Mouse (Mus musculus): ENCODE data around the gene Gm13288. TPM values are rescaled to one million over a fixed set of nuclear protein-coding genes. Genes with fewer than 3 reads are reported as not detected.
"Not testable (repeated sequence)": the region's sequence is repeated elsewhere in the genome, so short reads cannot be mapped to it uniquely, and the experiment has no call there.

Gene Gm13288
- polyA plus RNA-seq, 1 experiment from 2014 or later = not detected

- not testable (repeated sequence) for H3K27me3 ChIP-seq (ENCODE audit: insufficient read depth, poor library complexity, severe bottlenecking); H3K4me3 ChIP-seq; H3K9me3 ChIP-seq; H3K27ac ChIP-seq; H3K4me1 ChIP-seq; DNase-seq (ENCODE audit: low spot score); H3K36me3 ChIP-seq
Observed at GRCm38 (mm10) chr4:88827116-88827515, 21.8 kb downstream of the Gm13288 start, which contains the start of gene Ifna6. TSS of gene Ifna6 (plus strand) at chr4:88827416.

- H3K4me3 ChIP-seq = no peak overlapping the region
- no peaks in the 10 kb centered on the region for H3K27me3 ChIP-seq (ENCODE audit: insufficient read depth, poor library complexity, severe bottlenecking)
- H3K9me3 ChIP-seq = no peaks in the 10 kb centered on the region
- H3K27ac ChIP-seq = no peak overlapping the region
- H3K4me1 ChIP-seq = no peaks in the 10 kb centered on the region
- DNase-seq (ENCODE audit: low spot score) = no peak
- 15% methylated on average over 4 of the region's 4 CpGs for WGBS
- H3K36me3 ChIP-seq = no peaks in the 10 kb centered on the region
Observed at GRCm38 (mm10) chr4:88830523-88830922, 25.2 kb downstream of the Gm13288 start.

GRCm38 (mm10) chr4:88835225-88835624 lies 29.9 kb downstream of the Gm13288 start, which contains the start of gene Ifna5:
TSS of gene Ifna5 (plus strand) at chr4:88835525.
- H3K36me3 ChIP-seq; DNase-seq (ENCODE audit: low spot score); H3K4me1 ChIP-seq; H3K27ac ChIP-seq; H3K9me3 ChIP-seq; H3K27me3 ChIP-seq (ENCODE audit: insufficient read depth, poor library complexity, severe bottlenecking); H3K4me3 ChIP-seq: not testable (repeated sequence)
- WGBS = 81% methylated on average over 1 of the region's 1 CpGs

DNA sequence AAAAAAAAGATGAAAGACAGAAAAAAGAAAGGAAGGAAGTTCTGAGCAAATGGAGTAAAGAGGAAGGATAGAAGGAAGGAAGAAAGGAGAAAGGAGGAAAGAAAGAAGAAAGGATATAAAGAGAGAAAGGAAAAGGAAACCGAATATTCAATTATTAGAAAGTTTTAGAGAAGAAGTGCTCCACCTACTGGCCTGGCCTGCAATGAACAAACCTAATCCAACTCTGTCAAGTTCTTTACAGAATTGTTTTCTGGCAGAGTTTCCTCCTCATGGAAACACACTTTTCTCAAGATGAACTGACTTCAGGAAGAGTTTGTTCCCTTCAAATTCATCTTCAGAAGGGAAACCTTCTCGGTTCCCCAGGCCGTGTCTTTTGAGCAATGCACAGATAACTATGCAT lies 33.5 kb downstream of the Gm13288 start:
- Histone ChIP-seq H3K27me3 (ENCODE audit: insufficient read depth, poor library complexity, severe bottlenecking) (no peaks in the 10 kb centered on the region), H3K4me3 (no peak overlapping the region), H3K9me3 (no peaks in the 10 kb centered on the region), H3K4me1 (no peaks in the 10 kb centered on the region), H3K36me3 (no peaks in the 10 kb centered on the region), H3K27ac (no peak overlapping the region)
- DNase-seq (ENCODE audit: low spot score) = no peak
- 42% methylated on average over 3 of the region's 3 CpGs for WGBS

- Histone ChIP-seq H3K36me3 (no peaks in the 10 kb centered on the region), H3K4me3 (no peak overlapping the region), H3K9me3 (no peaks in the 10 kb centered on the region), H3K27me3 (ENCODE audit: insufficient read depth, poor library complexity, severe bottlenecking) (no peaks in the 10 kb centered on the region), H3K27ac (no peak overlapping the region), H3K4me1 (no peaks in the 10 kb centered on the region)
- 83% methylated on average over 3 of the region's 3 CpGs for WGBS
- DNase-seq (ENCODE audit: low spot score) = no peak
Observed at GRCm38 (mm10) chr4:88840058-88840457, 34.7 kb downstream of the Gm13288 start.

DNA sequence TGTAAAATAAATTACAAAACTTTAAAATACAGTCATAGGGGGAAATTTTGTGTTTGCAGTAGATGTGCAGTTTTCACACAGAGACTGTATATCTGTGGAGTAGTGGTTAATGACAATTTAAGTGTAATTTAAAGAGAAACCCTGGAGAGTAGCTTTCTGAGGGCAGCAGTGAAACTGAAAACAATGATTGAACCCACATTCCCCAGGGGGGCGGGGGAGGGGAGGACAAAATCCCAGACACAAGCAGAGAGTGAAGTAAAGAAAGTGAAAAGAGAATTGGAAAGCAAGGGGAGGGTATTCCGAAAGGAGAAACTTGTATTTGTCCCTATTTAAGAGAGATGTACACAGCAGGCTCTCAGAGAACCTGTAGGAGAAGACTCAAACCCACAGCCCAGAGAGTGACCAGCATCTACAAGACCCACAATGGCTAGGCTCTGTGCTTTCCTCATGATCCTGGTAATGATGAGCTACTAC lies 36.1 kb downstream of the Gm13288 start, which contains the start of gene Ifna4:
TSS of gene Ifna4 (plus strand) at position 424 of the 474 bp plus-strand sequence.
- no peak for DNase-seq (ENCODE audit: low spot score)
- Histone ChIP-seq H3K4me3 (no peak within 1 kb of the TSS), H3K4me1 (no peaks in the 10 kb centered on the region), H3K36me3 (no peaks in the 10 kb centered on the region), H3K27ac (no peak within 1 kb of the TSS), H3K9me3 (no peaks in the 10 kb centered on the region), H3K27me3 (ENCODE audit: insufficient read depth, poor library complexity, severe bottlenecking) (no peaks in the 10 kb centered on the region)
- 41% methylated on average over 2 of the region's 2 CpGs for WGBS

GRCm38 (mm10) chr4:88845334-88845733 lies 40.0 kb downstream of the Gm13288 start:
- DNase-seq (ENCODE audit: low spot score) = no peak
- H3K27me3 ChIP-seq (ENCODE audit: insufficient read depth, poor library complexity, severe bottlenecking) = no peaks in the 10 kb centered on the region
- no peaks in the 10 kb centered on the region for H3K9me3 ChIP-seq
- no peak overlapping the region for H3K4me3 ChIP-seq
- no peak overlapping the region for H3K27ac ChIP-seq
- H3K4me1 ChIP-seq = no peaks in the 10 kb centered on the region
- WGBS = 41% methylated on average over 2 of the region's 2 CpGs
- H3K36me3 ChIP-seq = no peaks in the 10 kb centered on the region

DNA sequence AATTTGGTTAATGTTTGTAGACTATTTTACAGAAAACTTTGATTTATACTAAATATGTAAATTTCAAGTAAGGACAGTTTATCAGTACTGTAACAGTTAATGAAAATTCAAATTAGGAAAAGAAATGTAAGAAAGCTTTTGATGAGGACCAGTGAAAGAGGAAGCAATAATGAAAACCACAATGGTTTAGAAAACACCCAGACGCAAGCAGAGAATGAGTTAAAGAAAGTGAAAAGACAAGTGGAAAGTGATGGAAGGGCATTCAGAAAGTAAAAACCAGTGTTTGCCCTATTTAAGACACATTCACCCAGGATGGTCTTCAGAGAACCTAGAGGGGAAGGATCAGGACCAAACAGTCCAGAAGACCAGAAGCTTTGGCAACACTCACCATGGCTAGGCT lies 44.4 kb downstream of the Gm13288 start, which contains the start of gene Ifna1:
TSS of gene Ifna1 (plus strand) at position 390 of the 400 bp plus-strand sequence.
- H3K4me1 ChIP-seq = no peaks in the 10 kb centered on the region
- no peak within 1 kb of the TSS for H3K4me3 ChIP-seq
- H3K36me3 ChIP-seq = no peaks in the 10 kb centered on the region
- WGBS = 87% methylated on average over 1 of the region's 1 CpGs
- DNase-seq (ENCODE audit: low spot score) = no peak
- H3K27ac ChIP-seq = no peak within 1 kb of the TSS
- no peaks in the 10 kb centered on the region for H3K27me3 ChIP-seq (ENCODE audit: insufficient read depth, poor library complexity, severe bottlenecking)
- H3K9me3 ChIP-seq = no peaks in the 10 kb centered on the region

- no peak for DNase-seq (ENCODE audit: low spot score)
- Histone ChIP-seq H3K36me3 (no peaks in the 10 kb centered on the region), H3K27me3 (ENCODE audit: insufficient read depth, poor library complexity, severe bottlenecking) (no peaks in the 10 kb centered on the region), H3K4me1 (no peaks in the 10 kb centered on the region), H3K27ac (no peak overlapping the region), H3K9me3 (no peaks in the 10 kb centered on the region), H3K4me3 (no peak overlapping the region)
- 69% methylated on average over 4 of the region's 4 CpGs for WGBS
Observed at GRCm38 (mm10) chr4:88851026-88851763, 45.9 kb downstream of the Gm13288 start.

Other genes with a start within 250 kb of the Gm13288 start
- not detected in 2 replicates for gene Ifna15, start 247.3 kb upstream of the Gm13288 start, polyA plus RNA-seq (2016; fragmentation: Nextera tagmentation; extraction: Ambion mirVana)
- not detected in 2 replicates for gene Ifna14, start 233.7 kb upstream of the Gm13288 start, polyA plus RNA-seq (2016; fragmentation: Nextera tagmentation; extraction: Ambion mirVana)
- gene Ifna9, start 213.1 kb upstream of the Gm13288 start, polyA plus RNA-seq (2016; fragmentation: Nextera tagmentation; extraction: Ambion mirVana) = not detected in 2 replicates
- gene Ifna12, start 202.2 kb upstream of the Gm13288 start, polyA plus RNA-seq (2016; fragmentation: Nextera tagmentation; extraction: Ambion mirVana) = not detected in 2 replicates
- not detected in 2 replicates for gene C87499, start 171.1 kb upstream of the Gm13288 start, polyA plus RNA-seq (2016; fragmentation: Nextera tagmentation; extraction: Ambion mirVana)
- not detected in 2 replicates for gene Ifna13, start 161.1 kb upstream of the Gm13288 start, polyA plus RNA-seq (2016; fragmentation: Nextera tagmentation; extraction: Ambion mirVana)
- gene Ifna16, start 128.6 kb upstream of the Gm13288 start, polyA plus RNA-seq (2016; fragmentation: Nextera tagmentation; extraction: Ambion mirVana) = not detected in 2 replicates
- not detected in 2 replicates for gene Ifna2, start 121.6 kb upstream of the Gm13288 start, polyA plus RNA-seq (2016; fragmentation: Nextera tagmentation; extraction: Ambion mirVana)
- gene Ifnab, start 114.2 kb upstream of the Gm13288 start, polyA plus RNA-seq (2016; fragmentation: Nextera tagmentation; extraction: Ambion mirVana) = not detected in 2 replicates
- gene Gm26566, start 83.7 kb upstream of the Gm13288 start, polyA plus RNA-seq (2016; fragmentation: Nextera tagmentation; extraction: Ambion mirVana) = 1.1 and 1.2 TPM in 2 replicates
- gene Klhl9, start 83.1 kb upstream of the Gm13288 start, polyA plus RNA-seq (2016; fragmentation: Nextera tagmentation; extraction: Ambion mirVana) = 83.9 and 88.7 TPM in 2 replicates
- 0.30 TPM in 1 of 2 replicates, not detected in the other for gene Gm13271, start 50.7 kb upstream of the Gm13288 start, polyA plus RNA-seq (2016; fragmentation: Nextera tagmentation; extraction: Ambion mirVana)
- gene Gm13283, start 45.4 kb upstream of the Gm13288 start, polyA plus RNA-seq (2016; fragmentation: Nextera tagmentation; extraction: Ambion mirVana) = 0.28 and 0.36 TPM in 2 replicates
- gene Gm13290, start 31.7 kb upstream of the Gm13288 start, polyA plus RNA-seq (2016; fragmentation: Nextera tagmentation; extraction: Ambion mirVana) = not detected in 2 replicates
- gene Gm13289, start 28.6 kb upstream of the Gm13288 start, polyA plus RNA-seq (2016; fragmentation: Nextera tagmentation; extraction: Ambion mirVana) = not detected in 2 replicates
- gene Gm13272, start 25.7 kb upstream of the Gm13288 start, polyA plus RNA-seq (2016; fragmentation: Nextera tagmentation; extraction: Ambion mirVana) = not detected in 2 replicates
- gene Ifnz, start 23.4 kb upstream of the Gm13288 start, polyA plus RNA-seq (2016; fragmentation: Nextera tagmentation; extraction: Ambion mirVana) = 0.21 TPM in 1 of 2 replicates, not detected in the other
- gene Gm13276, start 19.8 kb upstream of the Gm13288 start, polyA plus RNA-seq (2016; fragmentation: Nextera tagmentation; extraction: Ambion mirVana) = not detected in 2 replicates
- not detected in 2 replicates for gene Gm13277, start 16.9 kb upstream of the Gm13288 start, polyA plus RNA-seq (2016; fragmentation: Nextera tagmentation; extraction: Ambion mirVana)
- gene Gm13278, start 14.0 kb upstream of the Gm13288 start, polyA plus RNA-seq (2016; fragmentation: Nextera tagmentation; extraction: Ambion mirVana) = not detected in 2 replicates
- not detected in 2 replicates for gene Gm13275, start 11.0 kb upstream of the Gm13288 start, polyA plus RNA-seq (2016; fragmentation: Nextera tagmentation; extraction: Ambion mirVana)
- not detected in 2 replicates for gene Gm13279, start 8.1 kb upstream of the Gm13288 start, polyA plus RNA-seq (2016; fragmentation: Nextera tagmentation; extraction: Ambion mirVana)
- 0.34 and 0.79 TPM in 2 replicates for gene Gm13285, start 5.9 kb upstream of the Gm13288 start, polyA plus RNA-seq (2016; fragmentation: Nextera tagmentation; extraction: Ambion mirVana)
- gene Gm13287, start 2.3 kb upstream of the Gm13288 start, polyA plus RNA-seq (2016; fragmentation: Nextera tagmentation; extraction: Ambion mirVana) = not detected in 2 replicates
- not detected in 2 replicates for gene Ifna7, start 10.7 kb downstream of the Gm13288 start, polyA plus RNA-seq (2016; fragmentation: Nextera tagmentation; extraction: Ambion mirVana)
- gene Ifna11, start 14.4 kb downstream of the Gm13288 start, polyA plus RNA-seq (2016; fragmentation: Nextera tagmentation; extraction: Ambion mirVana) = not detected in 2 replicates
- not detected in 2 replicates for gene Ifna6, start 21.9 kb downstream of the Gm13288 start, polyA plus RNA-seq (2016; fragmentation: Nextera tagmentation; extraction: Ambion mirVana)
- gene Ifna5, start 30.0 kb downstream of the Gm13288 start, polyA plus RNA-seq (2016; fragmentation: Nextera tagmentation; extraction: Ambion mirVana) = not detected in 2 replicates
- not detected in 2 replicates for gene Ifna4, start 36.3 kb downstream of the Gm13288 start, polyA plus RNA-seq (2016; fragmentation: Nextera tagmentation; extraction: Ambion mirVana)
- not detected in 2 replicates for gene Ifna1, start 44.6 kb downstream of the Gm13288 start, polyA plus RNA-seq (2016; fragmentation: Nextera tagmentation; extraction: Ambion mirVana)
- gene Ifne, start 74.7 kb downstream of the Gm13288 start, polyA plus RNA-seq (2016; fragmentation: Nextera tagmentation; extraction: Ambion mirVana) = not detected in 2 replicates